Mouse (Mus musculus) brain, embryonic 14.5 days (tissue): ENCODE results near the gene Gria4.

ENCODE experiments used
- CTCF ChIP-seq: fragments of 200-500 bp; IDR thresholded peaks from 2 replicates; pipeline ENCODE4 v1.5.1; 2012; ENCODE audit warnings: inconsistent platforms, mild to moderate bottlenecking, moderate library complexity, borderline replicate concordance; ENCODE audit not compliant: insufficient read depth, insufficient read length; ENCODE audit errors: extremely low read depth
- POLR2A ChIP-seq: fragments of 200-500 bp; IDR thresholded peaks from 2 replicates; pipeline ENCODE4 v1.6.1; 2012; ENCODE audit warnings: mild to moderate bottlenecking, inconsistent platforms, borderline replicate concordance; ENCODE audit not compliant: poor library complexity, insufficient read depth, insufficient read length, severe bottlenecking; ENCODE audit errors: extremely low read depth

DNA sequence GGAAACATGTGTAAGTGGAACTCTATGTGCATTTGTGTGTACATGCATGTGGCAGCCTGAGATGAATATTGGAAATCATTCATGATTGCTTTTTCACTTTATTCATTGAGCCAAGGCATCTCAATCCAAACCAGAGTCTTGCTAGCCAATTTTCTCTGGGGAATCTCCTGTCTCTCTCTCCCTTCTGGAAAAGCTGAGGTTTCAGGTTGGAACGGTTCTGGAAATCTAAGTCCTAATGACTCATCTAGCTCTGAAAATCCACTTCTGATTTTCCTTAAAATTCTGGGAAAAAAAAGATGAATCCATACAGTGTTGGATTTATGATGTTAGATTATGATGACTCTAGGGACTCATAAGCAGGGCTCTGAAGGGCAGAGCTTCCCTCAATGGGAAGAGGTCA is 337.8 kb downstream of the Gria4 start:
- TF ChIP-seq POLR2A (no peak), CTCF (no peak)
